Mouse (Mus musculus) kidney, adult 8-10 months (tissue): Measurements from ENCODE around the gene Nbas.

ENCODE experiments used
- DNase-seq, 2 experiments: peaks; one replicate each; pipeline ENCODE4 v3.0.0; 2022

Nbas gene

DNA sequence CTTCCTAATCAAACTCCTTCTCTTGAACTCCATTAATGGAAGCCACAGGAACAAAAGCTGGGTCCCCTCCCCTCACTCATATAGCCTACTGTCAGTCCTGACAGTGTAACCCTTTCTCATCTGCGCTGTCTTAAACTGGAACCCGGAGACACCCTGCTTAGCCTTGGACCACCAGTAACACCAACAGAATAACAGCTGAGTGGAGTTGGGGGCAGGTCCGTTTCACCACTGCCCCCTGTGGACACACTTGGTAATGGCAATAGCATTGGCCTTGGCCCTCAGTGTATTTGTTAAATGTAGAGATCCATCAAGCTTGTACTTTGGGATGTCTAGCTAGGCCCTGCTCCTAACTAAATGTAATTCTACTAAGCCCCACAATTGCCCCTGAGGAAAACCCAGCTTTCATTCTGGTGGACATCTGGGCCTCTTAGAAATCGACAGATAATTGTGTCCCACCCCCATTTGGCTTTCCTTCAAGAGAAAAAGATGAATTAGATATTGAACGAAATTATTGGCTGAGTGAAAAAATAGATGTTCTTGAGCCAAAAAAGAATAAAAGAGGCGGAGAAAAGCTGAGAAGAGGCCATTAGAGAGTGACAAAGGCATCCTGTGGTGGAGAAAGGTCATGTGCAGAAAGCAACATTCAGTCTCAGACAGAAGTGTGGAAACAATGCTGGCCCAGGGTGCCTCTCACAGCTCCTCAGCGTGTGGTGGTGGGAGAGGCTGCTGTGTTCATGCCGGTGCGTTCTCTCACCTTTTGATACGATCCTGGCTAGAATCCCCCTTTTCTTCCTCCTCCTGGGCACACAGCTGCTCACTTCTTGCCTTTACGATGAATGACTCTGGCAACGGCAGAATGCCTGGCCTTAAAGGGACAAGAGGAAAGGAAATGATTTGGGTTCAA is 358.1 kb downstream of the Nbas start:
- DNase-seq, result no peak
